Mouse (Mus musculus) hematopoietic stem cell, adult 5-6 weeks (primary cell): ENCODE data around the gene Sdk1. TPM values are rescaled to one million over a fixed set of nuclear protein-coding genes. Genes with fewer than 3 reads are reported as not detected.

Experiments used
- ATAC-seq, 2 experiments: fragments of 125-278 bp in 1 of 2; replicated peaks in 1 of 2; 2 replicates each; pipeline ENCODE4 v1.8.0; 2016 to 2017; ENCODE audit warnings: inconsistent platforms in 2 of 2, mild to moderate bottlenecking in 2 of 2, moderate number of reproducible peaks in 2 of 2, low read depth in 1 of 2, moderate TSS enrichment in 1 of 2; ENCODE audit not compliant: low FRiP score in 2 of 2, poor library complexity in 2 of 2, severe bottlenecking in 2 of 2, insufficient read depth in 1 of 2, low TSS enrichment in 1 of 2
- total RNA-seq: library from RNA; stranded (forward); fragments of 172-1452, 232-1000 nt; gene quantifications from 2 replicates; pipeline ENCODE4 v1.2.3, GENCODE M21; 2017

Gene Sdk1
- total RNA-seq, 1 experiment from 2014 or later = 1.1 TPM

DNA sequence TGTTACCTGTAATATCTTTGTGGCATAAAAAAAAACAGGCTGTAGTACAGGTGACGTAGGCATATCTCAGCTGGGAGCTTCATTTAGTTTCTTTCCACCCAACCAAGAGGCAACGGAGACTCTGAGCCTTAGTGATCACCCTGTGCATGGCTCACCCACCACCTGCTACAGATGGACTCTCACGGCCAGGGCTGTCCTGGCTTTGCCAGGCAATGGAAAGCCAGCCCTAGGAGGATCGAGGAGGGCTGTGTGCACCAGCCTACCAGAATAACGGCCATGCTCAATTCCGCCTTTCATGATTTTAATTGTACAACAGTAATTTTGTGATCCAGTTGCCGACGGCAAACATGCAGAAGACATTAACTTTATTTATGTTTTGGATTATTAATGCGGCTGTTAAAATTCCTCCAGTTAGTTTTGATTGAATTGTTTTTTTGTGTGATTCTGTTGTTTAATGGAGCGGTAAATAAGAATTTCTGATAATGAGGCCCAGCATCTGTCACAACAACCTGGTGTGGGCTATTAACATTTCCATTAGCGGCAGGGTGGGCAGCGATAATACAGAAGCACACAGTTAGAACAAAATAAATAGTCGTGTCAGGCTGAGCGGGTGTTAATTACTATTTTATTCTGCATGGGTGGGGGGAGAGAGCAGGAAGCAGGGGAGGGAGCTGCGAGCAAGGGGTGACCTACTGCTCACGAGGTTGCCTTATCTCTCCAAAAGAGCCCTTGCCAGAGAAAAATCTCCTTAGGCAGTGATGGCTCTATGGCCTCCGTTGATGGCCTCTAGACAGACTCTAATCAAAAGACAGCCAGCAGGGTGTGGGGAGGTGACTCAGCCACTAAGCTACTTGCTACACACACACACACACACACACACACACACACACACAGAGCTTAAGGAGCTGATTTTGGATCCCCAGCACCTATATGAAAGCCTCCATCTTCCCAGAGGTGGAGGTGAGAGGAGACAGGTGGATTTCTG, 915.9 kb downstream of the Sdk1 start:
- ATAC-seq = no peak

- no peak for ATAC-seq
These were observed 922.2 kb downstream of the Sdk1 start for GRCm38 (mm10) chr5:142163483-142163882.

GRCm38 (mm10) chr5:142173636-142174035, 932.3 kb downstream of the Sdk1 start:
- ATAC-seq = no peak

DNA sequence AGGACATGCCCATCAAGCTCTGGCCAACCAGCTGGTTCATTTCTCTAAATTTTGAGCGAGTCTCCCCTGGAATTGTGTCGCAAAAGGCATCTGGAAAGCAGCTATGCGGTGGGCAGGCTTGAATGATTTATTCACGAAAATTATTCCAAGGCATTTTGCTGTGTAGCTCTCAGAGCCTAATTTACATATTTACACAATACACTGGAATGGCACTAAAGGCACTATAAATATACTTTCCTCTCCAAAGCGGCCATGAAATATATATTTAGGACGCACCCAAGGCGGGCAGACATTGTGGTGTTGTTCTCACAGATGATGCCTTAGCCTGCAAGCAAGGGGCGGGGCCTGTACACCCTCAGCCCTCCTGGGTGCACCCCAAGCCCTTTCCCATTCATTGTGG, 936.9 kb downstream of the Sdk1 start:
- ATAC-seq = no peak

- ATAC-seq = no peak
These were observed 938.0 kb downstream of the Sdk1 start for GRCm38 (mm10) chr5:142179304-142179703.

DNA sequence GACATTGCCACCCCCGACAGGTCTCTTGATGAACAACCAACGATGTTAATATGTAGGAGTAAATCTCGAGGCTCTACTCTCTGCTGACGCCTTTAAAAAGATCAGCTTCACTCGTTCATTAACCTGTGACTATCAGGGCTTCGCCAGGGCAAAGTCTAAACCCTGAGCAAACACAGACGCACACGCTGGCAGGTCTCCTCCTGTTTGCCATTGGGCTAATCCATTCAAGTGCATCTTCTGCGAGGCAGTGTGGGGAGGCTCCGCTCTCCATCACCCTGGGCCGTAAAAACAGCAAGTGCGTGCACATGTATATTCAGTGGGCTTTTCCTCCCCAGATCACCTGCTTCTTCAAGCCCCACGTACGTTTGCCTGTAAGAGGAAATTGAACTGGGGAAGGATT, 940.6 kb downstream of the Sdk1 start:
- no peak for ATAC-seq

DNA sequence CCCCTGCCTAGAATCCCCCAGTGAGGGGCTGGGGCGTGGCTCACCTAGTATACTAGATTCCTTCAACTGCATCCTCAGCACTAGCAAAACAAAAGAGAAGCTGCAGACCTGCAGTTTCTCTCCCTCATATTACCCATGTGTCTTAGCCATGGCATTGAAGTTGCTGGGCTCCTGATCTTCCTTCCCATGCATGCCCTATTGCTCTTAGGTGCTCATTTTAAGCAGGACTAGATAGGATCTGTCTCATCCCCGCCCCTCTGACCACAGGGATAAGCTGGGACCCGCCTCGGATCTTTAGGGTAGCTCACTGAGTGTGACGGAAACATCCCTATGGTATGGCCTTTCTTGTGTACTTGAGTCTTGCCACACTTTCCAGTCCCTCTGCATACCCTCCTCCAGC, 947.5 kb downstream of the Sdk1 start:
- ATAC-seq = no peak

DNA sequence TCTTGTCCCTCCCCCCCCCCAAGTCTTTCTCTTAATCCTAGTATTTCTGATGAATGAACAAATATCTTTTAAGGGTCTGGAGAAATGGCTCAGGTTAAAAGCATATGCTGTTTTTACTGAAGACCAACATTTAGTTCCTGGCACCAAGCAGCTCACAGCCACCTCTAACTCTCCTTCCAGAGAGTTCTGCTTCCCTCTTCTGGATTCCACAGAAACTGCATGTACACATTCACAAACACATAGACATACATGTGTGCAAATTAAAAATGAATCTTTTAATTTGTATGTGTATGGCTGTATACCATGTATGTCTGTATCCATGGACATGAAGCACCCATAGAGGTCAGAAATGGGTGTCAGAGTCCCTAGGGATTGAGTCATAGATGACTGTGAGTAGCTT, 968.6 kb downstream of the Sdk1 start:
- ATAC-seq = no peak

- ATAC-seq = no peak
These were observed 971.0 kb downstream of the Sdk1 start for GRCm38 (mm10) chr5:142212252-142212651.

GRCm38 (mm10) chr5:142215981-142216380, 974.7 kb downstream of the Sdk1 start:
- ATAC-seq = no peak

DNA sequence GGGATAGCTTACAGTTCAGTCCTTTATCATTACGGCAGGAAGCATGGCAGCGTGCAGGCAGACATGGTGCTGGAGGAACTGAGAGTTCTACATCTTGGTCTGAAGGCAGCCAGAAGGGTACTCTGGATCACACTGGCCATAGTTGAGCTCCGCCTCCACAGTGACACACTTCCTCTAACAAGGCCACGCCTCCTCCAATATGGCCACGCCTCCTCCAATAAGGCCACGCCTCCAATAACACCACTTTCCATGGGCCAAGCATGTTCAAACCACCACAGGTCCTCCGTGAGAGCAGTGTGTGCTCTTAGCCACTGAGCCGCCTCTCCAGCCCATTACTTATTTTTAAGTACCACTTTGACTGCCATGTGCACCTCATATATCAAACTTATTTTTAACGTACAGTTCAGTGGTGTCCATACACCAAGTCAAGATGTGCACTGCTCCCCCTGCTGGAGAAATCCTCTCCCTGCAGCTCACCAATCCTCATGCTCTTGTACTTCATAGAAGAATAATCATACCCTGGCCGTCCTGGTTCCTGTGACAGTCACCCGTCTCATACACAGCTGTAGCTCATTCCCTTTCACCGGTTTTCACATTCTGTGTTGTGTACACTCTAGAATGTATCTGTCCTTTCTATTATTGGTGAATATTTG, 979.7 kb downstream of the Sdk1 start:
- ATAC-seq = no peak

DNA sequence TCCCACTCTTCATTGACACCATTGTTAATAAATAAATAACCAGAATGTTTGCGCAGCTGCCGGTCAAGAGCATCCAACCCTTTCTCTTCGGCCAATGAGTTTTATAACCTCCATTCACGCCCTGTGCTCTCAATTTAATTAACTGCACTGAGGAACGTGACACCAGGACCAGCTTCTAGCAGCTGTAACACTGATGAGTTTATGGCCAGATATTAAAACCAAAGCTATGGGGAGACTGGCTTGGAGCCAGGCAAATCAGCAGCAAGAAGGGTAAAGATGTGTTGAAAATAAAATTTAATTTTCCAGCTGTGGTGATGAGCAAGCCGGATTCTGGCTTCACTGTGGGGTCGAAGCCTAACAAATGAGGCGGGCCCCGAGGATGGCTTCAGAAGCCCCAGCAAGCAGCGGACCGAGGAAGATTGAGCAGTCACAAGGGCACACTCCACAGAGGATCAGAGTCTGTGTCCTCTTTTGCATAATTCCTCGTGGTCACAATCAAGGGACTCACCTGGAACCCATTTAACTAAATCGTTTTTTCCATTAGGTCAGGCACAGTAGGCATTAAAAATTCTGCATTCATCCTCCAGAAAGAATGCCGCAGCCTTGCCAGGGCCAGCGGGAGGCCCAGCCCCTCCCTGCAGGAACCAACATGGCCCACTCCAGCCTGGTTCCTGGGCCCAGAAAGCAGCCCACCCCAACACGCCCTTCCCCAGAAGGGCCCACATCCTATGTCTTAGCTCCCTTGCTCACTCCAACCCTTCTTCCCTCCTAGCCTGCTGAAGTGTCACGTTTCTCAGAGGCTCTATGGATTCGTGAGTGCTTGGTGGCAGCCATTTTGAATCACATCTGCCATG, 987.9 kb downstream of the Sdk1 start:
- no peak for ATAC-seq

DNA sequence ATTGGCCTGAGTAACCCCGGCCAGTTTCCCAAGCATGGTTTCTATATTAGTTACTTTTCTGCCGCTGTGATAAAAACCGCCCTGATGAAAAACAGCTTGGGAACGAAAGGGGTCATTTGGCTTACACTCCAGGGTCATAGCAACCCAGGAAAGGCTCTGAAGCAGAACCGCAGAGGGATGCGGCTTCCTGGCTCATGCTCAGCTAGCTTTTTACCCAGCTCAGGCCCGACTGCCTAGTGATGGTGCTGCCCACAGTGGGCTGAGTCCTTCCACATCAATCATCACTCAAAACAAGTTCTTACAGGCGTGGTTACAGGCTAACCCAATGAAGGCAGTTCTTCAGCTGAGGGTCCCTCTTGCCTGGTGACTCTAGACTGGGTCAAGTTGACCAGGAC, 988.5 kb downstream of the Sdk1 start:
- no peak for ATAC-seq

DNA sequence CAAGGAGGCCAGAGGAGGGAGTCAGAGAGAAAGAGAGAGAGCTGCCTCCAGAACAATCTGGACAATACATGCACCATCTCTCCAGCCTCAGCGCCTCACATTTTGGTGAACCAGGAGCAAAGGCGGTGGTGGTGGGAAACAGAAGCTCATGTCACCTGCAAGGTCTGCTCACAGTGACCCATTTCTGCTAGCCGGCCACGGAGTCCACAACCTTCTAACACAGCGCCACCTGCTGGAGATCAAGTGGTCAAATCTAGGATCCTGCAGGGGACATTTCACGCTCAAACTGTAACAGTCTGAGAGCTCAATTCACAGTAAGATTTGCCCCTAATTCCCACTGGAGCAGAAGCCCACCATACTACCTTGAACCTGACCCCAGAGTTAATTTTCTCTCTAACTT, 999.0 kb downstream of the Sdk1 start:
- no peak for ATAC-seq

DNA sequence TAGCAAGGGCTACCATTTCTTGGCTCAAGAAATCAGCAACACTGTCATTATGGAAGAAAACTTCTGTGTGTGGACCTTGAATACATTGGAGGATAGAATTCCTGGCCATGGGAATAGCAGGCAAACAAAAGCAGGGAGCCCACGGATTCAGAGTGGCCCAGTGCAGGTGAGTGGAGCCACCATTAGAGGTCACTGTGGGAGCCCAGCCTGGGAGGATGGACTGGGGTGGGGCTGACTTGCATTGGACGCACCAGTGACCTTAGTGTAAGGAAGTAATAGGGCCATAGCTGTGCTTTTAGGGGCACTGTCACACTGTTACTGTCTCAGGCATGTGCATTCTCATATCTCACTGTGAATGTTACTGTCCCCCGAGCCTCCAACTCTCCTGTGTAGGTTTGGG, 1001.3 kb downstream of the Sdk1 start:
- ATAC-seq = no peak

GRCm38 (mm10) chr5:142243069-142243468, 1001.8 kb downstream of the Sdk1 start:
- no peak for ATAC-seq

GRCm38 (mm10) chr5:142256231-142256630, 1014.9 kb downstream of the Sdk1 start:
- ATAC-seq = no peak

GRCm38 (mm10) chr5:142258716-142259115, 1017.4 kb downstream of the Sdk1 start:
- no peak for ATAC-seq
